Mouse (Mus musculus) layer of hippocampus, adult 8-10 months (tissue): ENCODE results near the gene Spem2. TPM values are rescaled to one million over a fixed set of nuclear protein-coding genes. Genes with fewer than 3 reads are reported as not detected.

Experiments
- total RNA-seq, 4 experiments: library from RNA; stranded (reverse); gene quantifications; 2 replicates each; pipeline ENCODE4 v1.2.4; 2022

Gene Spem2
- total RNA-seq, 4 experiments from 2014 or later, result not detected

Other genes starting within 250 kb of the Spem2 start
- 10 to 100 TPM; 12.2 to 17.8 (median 12.3) TPM for gene Wrap53, start 238.2 kb downstream of the Spem2 start, total RNA-seq
- gene Trp53, start 238.1 kb downstream of the Spem2 start, total RNA-seq, result 10 to 100 TPM; 27.7 to 36.7 (median 33.7) TPM
- 100 to 1,000 TPM; 386 to 493 (median 443) TPM for gene Atp1b2, start 212.5 kb downstream of the Spem2 start, total RNA-seq
- under 1 TPM in 2 of 4 experiments, not detected in 2; 0.59 to 0.92 TPM for gene Shbg, start 200.6 kb downstream of the Spem2 start, total RNA-seq
- 10 to 100 TPM; 13.3 to 19.2 (median 14.8) TPM for gene Sat2, start 196.4 kb downstream of the Spem2 start, total RNA-seq
- 100 to 1,000 TPM; 132 to 154 (median 139) TPM for gene Fxr2, start 185.5 kb downstream of the Spem2 start, total RNA-seq
- gene Sox15, start 163.2 kb downstream of the Spem2 start, total RNA-seq, result not detected
- gene Mpdu1, start 155.8 kb downstream of the Spem2 start, total RNA-seq, result 10 to 100 TPM; 51.3 to 60.6 (median 56.8) TPM
- gene Cd68, start 152.3 kb downstream of the Spem2 start, total RNA-seq, result 100 to 1,000 TPM in 1 of 4 experiments, 10 to 100 TPM in 3; 10.8 to 113 (median 55.2) TPM
- gene Eif4a1, start 146.0 kb downstream of the Spem2 start, total RNA-seq, result 100 to 1,000 TPM; 319 to 328 (median 325) TPM
- 100 to 1,000 TPM in 3 of 4 experiments, 10 to 100 TPM in 1; 82.9 to 123 (median 105) TPM for gene Senp3, start 136.4 kb downstream of the Spem2 start, total RNA-seq
- gene Tnfsf13, start 132.7 kb downstream of the Spem2 start, total RNA-seq, result 1 to 10 TPM; 2.9 to 3.8 (median 3.2) TPM
- gene Tnfsf12, start 122.6 kb downstream of the Spem2 start, total RNA-seq, result 10 to 100 TPM in 3 of 4 experiments, 1 to 10 TPM in 1; 9.5 to 17.3 (median 14.4) TPM
- gene Tnfsfm13, start 122.4 kb downstream of the Spem2 start, total RNA-seq, result 1 to 10 TPM in 3 of 4 experiments, under 1 TPM in 1; 0.83 to 2.2 (median 1.3) TPM
- 10 to 100 TPM; 53.8 to 60.8 (median 59.1) TPM for gene Polr2a, start 59.8 kb downstream of the Spem2 start, total RNA-seq
- gene Slc35g3, start 56.5 kb downstream of the Spem2 start, total RNA-seq, result not detected
- gene Zbtb4, start 52.6 kb downstream of the Spem2 start, total RNA-seq, result 100 to 1,000 TPM; 121 to 145 (median 129) TPM
- gene Chrnb1, start 22.5 kb downstream of the Spem2 start, total RNA-seq, result 1 to 10 TPM in 3 of 4 experiments, under 1 TPM in 1; 0.49 to 2.2 (median 1.1) TPM
- 10 to 100 TPM; 26.1 to 36.5 (median 30.6) TPM for gene Fgf11, start 16.6 kb downstream of the Spem2 start, total RNA-seq
- under 1 TPM in 2 of 4 experiments, not detected in 2; 0.17 to 0.47 TPM for gene Tmem102, start 12.8 kb downstream of the Spem2 start, total RNA-seq
- not detected for gene Gm39566, start 3.2 kb downstream of the Spem2 start, total RNA-seq
- under 1 TPM in 2 of 4 experiments, not detected in 2; 0.31 to 0.75 TPM for gene Spem1, start 3.7 kb upstream of the Spem2 start, total RNA-seq
- 100 to 1,000 TPM; 189 to 200 (median 199) TPM for gene Nlgn2, start 19.3 kb upstream of the Spem2 start, total RNA-seq
- gene Tmem256, start 20.0 kb upstream of the Spem2 start, total RNA-seq, result 100 to 1,000 TPM; 113 to 131 (median 121) TPM
- gene Plscr3, start 27.9 kb upstream of the Spem2 start, total RNA-seq, result 10 to 100 TPM; 17.1 to 21.8 (median 20.0) TPM
- not detected for gene Tnk1, start 40.3 kb upstream of the Spem2 start, total RNA-seq
- not detected for gene Tmem95, start 59.6 kb upstream of the Spem2 start, total RNA-seq
- 1 to 10 TPM; 1.4 to 2.8 (median 1.6) TPM for gene Kctd11, start 62.9 kb upstream of the Spem2 start, total RNA-seq
- gene Acap1, start 77.1 kb upstream of the Spem2 start, total RNA-seq, result under 1 TPM in 2 of 4 experiments, not detected in 2; 0.14 to 0.34 TPM
- gene 2810408A11Rik, start 82.5 kb upstream of the Spem2 start, total RNA-seq, result under 1 TPM in 2 of 4 experiments, not detected in 2; 0.64 to 0.72 TPM
- 100 to 1,000 TPM in 3 of 4 experiments, 10 to 100 TPM in 1; 92.4 to 126 (median 112) TPM for gene Neurl4, start 82.6 kb upstream of the Spem2 start, total RNA-seq
- 10 to 100 TPM; 28.2 to 44.5 (median 38.4) TPM for gene Gps2, start 95.4 kb upstream of the Spem2 start, total RNA-seq
- gene Eif5a, start 103.5 kb upstream of the Spem2 start, total RNA-seq, result 100 to 1,000 TPM; 395 to 425 (median 420) TPM
- 10 to 100 TPM; 10.6 to 18.7 (median 13.9) TPM for gene Ybx2, start 117.3 kb upstream of the Spem2 start, total RNA-seq
- gene Slc2a4, start 129.7 kb upstream of the Spem2 start, total RNA-seq, result 1 to 10 TPM; 3.0 to 4.6 (median 3.8) TPM
- not detected for gene Cldn7, start 146.3 kb upstream of the Spem2 start, total RNA-seq
- gene Ctdnep1, start 162.7 kb upstream of the Spem2 start, total RNA-seq, result 100 to 1,000 TPM; 108 to 123 (median 119) TPM
- 10 to 100 TPM; 69.7 to 96.0 (median 77.7) TPM for gene Elp5, start 164.1 kb upstream of the Spem2 start, total RNA-seq
- 100 to 1,000 TPM; 232 to 255 (median 246) TPM for gene Gabarap, start 172.7 kb upstream of the Spem2 start, total RNA-seq
- 10 to 100 TPM; 45.2 to 59.7 (median 49.7) TPM for gene Phf23, start 177.3 kb upstream of the Spem2 start, total RNA-seq
- gene Dvl2, start 182.1 kb upstream of the Spem2 start, total RNA-seq, result 10 to 100 TPM; 35.4 to 54.0 (median 41.6) TPM
- gene Acadvl, start 196.9 kb upstream of the Spem2 start, total RNA-seq, result 10 to 100 TPM; 60.3 to 69.1 (median 64.8) TPM
- gene Dlg4, start 198.5 kb upstream of the Spem2 start, total RNA-seq, result 100 to 1,000 TPM; 730 to 858 (median 789) TPM
- gene Asgr1, start 235.6 kb upstream of the Spem2 start, total RNA-seq, result 1 to 10 TPM in 1 of 4 experiments, under 1 TPM in 3; 0.79 to 3.0 (median 0.90) TPM